Mouse (Mus musculus): ENCODE measurements around the gene Cxcl3.

- TF ChIP-seq CTCF (IDR thresholded peaks at IDR 0.05; ENCODE audit: control insufficient read depth, insufficient read depth, low read length) (no peak), POLR2A (IDR thresholded peaks at IDR 0.05; ENCODE audit: borderline replicate concordance, control insufficient read depth, low read depth, low read length) (no peak)
Observed at GRCm38 (mm10) chr5:90771880-90772653, 13.8 kb upstream of the Cxcl3 start, which contains the start of gene Pf4.
